Mouse (Mus musculus): ENCODE results near the gene Orai1. TPM values are rescaled to one million over a fixed set of nuclear protein-coding genes. Genes with fewer than 3 reads are reported as not detected.
"Not testable (repeated sequence)": the region's sequence is repeated elsewhere in the genome, so short reads cannot be mapped to it uniquely, and the experiment has no call there.

Orai1 gene
- polyA plus RNA-seq (2014; fragmentation: Nextera tagmentation; extraction: Ambion mirVana), result 16.8 and 18.2 TPM in 2 replicates

DNA sequence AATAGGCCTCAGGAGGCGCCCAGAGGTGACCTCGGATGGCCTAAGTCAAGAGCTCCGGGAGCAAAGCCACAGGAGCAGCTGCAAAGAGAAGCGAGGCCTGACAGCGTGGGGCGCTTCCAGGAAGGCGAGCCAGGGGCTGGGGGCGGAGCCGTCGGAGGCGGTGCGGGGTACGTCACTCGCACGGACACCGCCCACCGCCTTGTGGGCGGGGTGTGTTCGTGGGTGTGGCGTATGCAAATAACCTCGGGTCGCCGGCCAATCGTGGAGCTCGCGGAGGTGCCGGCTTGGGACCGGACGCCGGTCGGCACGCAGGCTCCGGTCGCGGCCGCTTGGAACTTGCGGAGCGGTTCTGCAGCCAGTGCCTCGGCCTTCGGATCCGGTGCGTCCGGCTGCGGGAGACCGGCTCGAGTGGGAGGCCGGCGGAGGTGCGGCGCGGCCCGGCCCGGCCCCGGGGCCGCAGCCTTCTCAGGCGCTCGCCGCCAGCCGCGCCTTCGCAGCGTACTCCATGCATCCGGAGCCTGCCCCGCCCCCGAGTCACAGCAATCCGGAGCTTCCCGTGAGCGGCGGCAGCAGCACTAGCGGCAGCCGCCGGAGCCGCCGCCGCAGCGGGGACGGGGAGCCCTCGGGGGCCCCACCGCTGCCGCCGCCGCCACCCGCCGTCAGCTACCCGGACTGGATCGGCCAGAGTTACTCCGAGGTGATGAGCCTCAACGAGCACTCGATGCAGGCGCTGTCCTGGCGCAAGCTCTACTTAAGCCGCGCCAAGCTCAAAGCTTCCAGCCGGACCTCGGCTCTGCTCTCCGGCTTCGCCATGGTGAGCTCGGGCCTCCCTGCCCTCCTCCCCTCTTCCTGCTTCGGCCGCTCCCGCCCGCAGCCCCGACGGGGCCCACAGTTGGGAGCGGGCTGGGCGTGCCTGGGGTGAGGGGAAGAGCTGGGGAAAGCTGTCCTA, at the start of gene Orai1:
Gene Orai1, plus strand, starts transcription at position 322 of the 949 bp plus-strand sequence.
- WGBS, result under 1% methylated on average over 104 of the region's 106 CpGs
- ATAC-seq (ENCODE audit: insufficient read depth) (peak; percentile 92), DNase-seq (peak; percentile 99)
- Histone ChIP-seq H3K36me3 (ENCODE audit: insufficient read depth) (no peaks in the 10 kb centered on the region), H3K27me3 (ENCODE audit: insufficient read depth, low read length) (no peaks in the 10 kb centered on the region), H3K4me1 (ENCODE audit: insufficient read depth) (peaks cover 16% of the 10 kb centered on the region), H3K27ac (ENCODE audit: low read depth) (peak within 1 kb of the TSS; percentile 94), H3K9ac (peak within 1 kb of the TSS; percentile 72), H3K9me3 (ENCODE audit: low read depth, low read length) (no peaks in the 10 kb centered on the region), H3K4me2 (peak within 1 kb of the TSS; percentile 84), H3K4me3 (ENCODE audit: low read depth, low read length) (peak within 1 kb of the TSS; percentile 74)
- 0 out of 2 replicates have a peak, but pooled peaks have one; percentile 22 for TF ChIP-seq CTCF (IDR thresholded peaks at IDR 0.05; ENCODE audit: low read depth)

DNA sequence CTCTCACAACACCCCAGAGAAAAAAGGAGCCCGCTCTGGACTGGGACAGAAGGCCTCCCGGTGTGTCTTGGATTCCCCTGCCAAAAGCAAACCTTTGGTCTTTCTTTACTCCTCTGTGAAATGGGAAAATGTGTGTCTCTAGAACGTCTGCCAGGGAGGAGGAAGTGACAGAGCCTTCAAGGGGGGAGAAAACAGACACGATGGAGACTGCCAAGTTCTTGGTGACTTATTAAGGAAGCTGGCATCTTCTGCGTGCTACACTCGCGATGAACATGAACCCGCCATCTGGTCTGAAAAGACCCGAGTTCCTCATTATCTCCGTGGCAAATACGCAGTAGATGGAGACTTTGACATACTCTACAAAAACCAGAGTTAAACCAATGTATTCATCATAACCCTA, 49.4 kb upstream of the Orai1 start:
- WGBS, result 75% methylated on average over 11 of the region's 11 CpGs
- no peak overlapping the region for H3K27ac ChIP-seq (ENCODE audit: low read depth)

DNA sequence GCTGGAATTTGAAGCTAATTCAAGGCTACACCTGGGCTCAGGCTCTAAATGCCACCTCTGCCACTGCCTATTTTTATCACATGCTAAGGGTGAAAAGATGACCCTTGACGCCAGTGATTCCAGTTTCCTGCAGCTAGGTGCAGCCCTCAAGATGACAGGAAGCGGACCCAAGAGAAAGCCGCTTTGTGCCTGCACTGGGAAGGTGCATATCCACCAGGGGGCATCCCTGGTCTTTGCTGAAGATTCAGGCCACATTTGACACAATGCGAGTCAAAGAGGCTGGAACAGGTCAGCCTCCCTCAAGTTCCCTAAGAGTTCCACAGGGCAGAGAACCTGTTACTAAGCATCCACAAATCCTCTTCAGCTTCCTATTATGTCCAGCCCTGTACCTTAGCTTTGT, 46.6 kb upstream of the Orai1 start:
- ATAC-seq (ENCODE audit: insufficient read depth) (peak; percentile 69), DNase-seq (peak; percentile 88)
- no peak overlapping the region for H3K9ac ChIP-seq
- no peak overlapping the region for H3K4me2 ChIP-seq
- no peaks in the 10 kb centered on the region for H3K4me1 ChIP-seq (ENCODE audit: insufficient read depth)
- WGBS, result 12% methylated on average over 4 of the region's 4 CpGs
- H3K36me3 ChIP-seq (ENCODE audit: insufficient read depth), result 0 out of 2 replicates have a peak, but pooled peaks cover 2% of the 10 kb centered on the region
- H3K4me3 ChIP-seq (ENCODE audit: low read depth, low read length), result no peak overlapping the region
- H3K9me3 ChIP-seq (ENCODE audit: low read depth, low read length), result no peaks in the 10 kb centered on the region
- no peak overlapping the region for H3K27ac ChIP-seq (ENCODE audit: low read depth)
- TF ChIP-seq CTCF (IDR thresholded peaks at IDR 0.05; ENCODE audit: low read depth), result peak; percentile 90
- no peaks in the 10 kb centered on the region for H3K27me3 ChIP-seq (ENCODE audit: insufficient read depth, low read length)

More for the DNA sequence above, 49.4 kb upstream of the Orai1 start:
- Histone ChIP-seq H3K9me3 (ENCODE audit: low read depth, low read length) (no peaks in the 10 kb centered on the region), H3K9ac (no peak overlapping the region), H3K4me2 (no peak overlapping the region), H3K4me1 (ENCODE audit: insufficient read depth) (no peaks in the 10 kb centered on the region), H3K36me3 (ENCODE audit: insufficient read depth) (0 out of 2 replicates have a peak, but pooled peaks cover 5% of the 10 kb centered on the region), H3K4me3 (ENCODE audit: low read depth, low read length) (no peak overlapping the region), H3K27me3 (ENCODE audit: insufficient read depth, low read length) (no peaks in the 10 kb centered on the region)
- DNase-seq, result no peak
- TF ChIP-seq CTCF (IDR thresholded peaks at IDR 0.05; ENCODE audit: low read depth), result no peak
- ATAC-seq (ENCODE audit: insufficient read depth), result no peak

DNA sequence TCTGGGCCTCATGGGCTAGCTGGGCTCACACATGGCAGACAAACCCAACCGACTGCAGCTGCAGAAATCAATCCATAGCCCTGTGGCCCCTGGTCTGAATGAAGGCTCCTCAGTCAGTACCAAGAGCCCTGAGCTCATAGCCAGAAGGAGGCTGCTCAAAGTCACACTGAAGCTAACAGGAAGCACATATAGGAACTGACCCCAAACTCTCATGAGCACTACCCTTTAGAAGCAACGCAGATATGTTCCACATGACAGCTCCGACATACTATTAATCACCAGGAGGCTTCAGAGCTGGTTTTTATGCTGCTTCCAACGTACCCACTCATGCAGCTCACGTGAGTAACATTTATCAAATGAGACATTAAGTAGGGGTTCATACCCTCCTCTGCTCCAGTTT, 44.8 kb upstream of the Orai1 start:
- no peak overlapping the region for H3K27ac ChIP-seq (ENCODE audit: low read depth)
- DNase-seq, result no peak
- H3K4me1 ChIP-seq (ENCODE audit: insufficient read depth), result no peaks in the 10 kb centered on the region
- H3K36me3 ChIP-seq (ENCODE audit: insufficient read depth), result 0 out of 2 replicates have a peak, but pooled peaks cover 2% of the 10 kb centered on the region
- no peak for ATAC-seq (ENCODE audit: insufficient read depth)
- no peak for TF ChIP-seq CTCF (IDR thresholded peaks at IDR 0.05; ENCODE audit: low read depth)
- no peak overlapping the region for H3K4me3 ChIP-seq (ENCODE audit: low read depth, low read length)
- H3K9ac ChIP-seq, result no peak overlapping the region
- H3K4me2 ChIP-seq, result no peak overlapping the region
- no peaks in the 10 kb centered on the region for H3K9me3 ChIP-seq (ENCODE audit: low read depth, low read length)
- 67% methylated on average over 5 of the region's 5 CpGs for WGBS
- H3K27me3 ChIP-seq (ENCODE audit: insufficient read depth, low read length), result no peaks in the 10 kb centered on the region

DNA sequence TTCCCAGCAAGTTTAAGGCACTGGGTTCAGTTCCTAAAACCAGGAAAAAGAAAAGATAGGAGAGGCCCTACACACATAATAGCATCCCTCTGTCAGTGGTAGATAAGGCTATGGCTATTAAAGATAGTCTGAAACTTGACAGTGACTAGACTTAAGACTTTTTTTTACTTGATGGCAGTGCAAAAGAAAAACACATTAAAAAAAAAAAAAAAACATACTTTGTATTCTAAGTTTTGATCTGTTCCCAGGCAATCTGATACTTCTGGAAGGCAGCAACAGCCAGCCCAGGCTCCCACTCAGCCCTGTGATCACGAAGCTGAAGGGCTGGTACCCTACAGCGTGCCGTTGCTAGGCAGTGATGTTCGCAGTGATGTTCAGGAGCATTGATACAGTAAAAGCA, 43.4 kb upstream of the Orai1 start:
- ATAC-seq (ENCODE audit: insufficient read depth), result no peak
- no peak for DNase-seq
- H3K4me1 ChIP-seq (ENCODE audit: insufficient read depth), result no peaks in the 10 kb centered on the region
- H3K4me2 ChIP-seq, result no peak overlapping the region
- no peaks in the 10 kb centered on the region for H3K9me3 ChIP-seq (ENCODE audit: low read depth, low read length)
- H3K4me3 ChIP-seq (ENCODE audit: low read depth, low read length), result no peak overlapping the region
- 0 out of 2 replicates have a peak, but pooled peaks cover 2% of the 10 kb centered on the region for H3K36me3 ChIP-seq (ENCODE audit: insufficient read depth)
- no peak for TF ChIP-seq CTCF (IDR thresholded peaks at IDR 0.05; ENCODE audit: low read depth)
- WGBS, result 81% methylated on average over 4 of the region's 4 CpGs
- no peak overlapping the region for H3K27ac ChIP-seq (ENCODE audit: low read depth)
- H3K27me3 ChIP-seq (ENCODE audit: insufficient read depth, low read length), result no peaks in the 10 kb centered on the region
- H3K9ac ChIP-seq, result no peak overlapping the region

DNA sequence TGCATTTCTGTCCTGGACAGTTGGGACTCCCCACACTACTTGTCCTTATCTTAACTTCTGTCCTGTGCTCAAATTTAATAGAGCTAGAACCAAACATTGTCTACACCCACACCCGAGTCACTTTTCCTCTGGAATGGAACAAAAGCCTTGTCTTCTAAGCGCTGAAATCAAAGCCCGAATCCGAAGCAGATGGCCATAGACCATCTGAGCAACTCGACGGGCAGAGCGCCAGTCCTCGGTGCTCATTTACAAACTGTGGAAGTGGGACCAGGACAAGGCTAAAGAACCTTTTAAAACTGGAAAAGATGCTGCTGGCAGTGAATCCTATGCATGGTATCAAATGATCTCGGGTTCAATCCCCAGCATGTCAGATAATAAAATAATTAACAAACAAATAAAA, 42.8 kb upstream of the Orai1 start:
- no peaks in the 10 kb centered on the region for H3K27me3 ChIP-seq (ENCODE audit: insufficient read depth, low read length)
- no peaks in the 10 kb centered on the region for H3K4me1 ChIP-seq (ENCODE audit: insufficient read depth)
- no peaks in the 10 kb centered on the region for H3K9me3 ChIP-seq (ENCODE audit: low read depth, low read length)
- ATAC-seq (ENCODE audit: insufficient read depth), result no peak
- no peak overlapping the region for H3K4me3 ChIP-seq (ENCODE audit: low read depth, low read length)
- TF ChIP-seq CTCF (IDR thresholded peaks at IDR 0.05; ENCODE audit: low read depth), result no peak
- H3K36me3 ChIP-seq (ENCODE audit: insufficient read depth), result 0 out of 2 replicates have a peak, but pooled peaks cover 2% of the 10 kb centered on the region
- no peak overlapping the region for H3K27ac ChIP-seq (ENCODE audit: low read depth)
- WGBS, result 72% methylated on average over 9 of the region's 9 CpGs
- no peak overlapping the region for H3K9ac ChIP-seq
- H3K4me2 ChIP-seq, result no peak overlapping the region
- DNase-seq, result no peak

DNA sequence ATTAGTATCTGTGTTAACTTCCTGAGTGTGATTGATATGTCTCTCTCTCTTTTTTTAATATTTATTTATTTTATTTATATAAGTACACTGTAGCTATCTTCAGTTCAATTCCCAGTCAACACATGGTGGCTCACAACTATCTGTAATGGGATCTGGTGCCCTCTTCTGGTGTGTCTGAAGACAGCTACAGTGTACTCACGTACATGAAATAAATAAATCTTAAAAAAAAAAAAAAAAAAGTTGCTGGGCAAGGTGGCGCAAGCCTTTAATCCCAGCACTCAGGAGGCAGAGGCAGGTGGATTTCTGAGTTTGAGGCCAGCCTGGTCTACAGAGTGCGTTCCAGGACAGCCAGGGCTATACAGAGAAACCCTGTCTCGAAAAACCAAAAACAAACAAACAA, 40.2 kb upstream of the Orai1 start:
- H3K4me1 ChIP-seq (ENCODE audit: insufficient read depth); H3K4me3 ChIP-seq (ENCODE audit: low read depth, low read length); ATAC-seq (ENCODE audit: insufficient read depth); H3K27ac ChIP-seq (ENCODE audit: low read depth); H3K27me3 ChIP-seq (ENCODE audit: insufficient read depth, low read length); H3K9me3 ChIP-seq (ENCODE audit: low read depth, low read length); H3K9ac ChIP-seq; DNase-seq; H3K36me3 ChIP-seq (ENCODE audit: insufficient read depth); H3K4me2 ChIP-seq: not testable (repeated sequence)
- WGBS, result 85% methylated on average over 4 of the region's 4 CpGs

Measured in lung, embryonic 14.5 days (tissue).